Mouse (Mus musculus) T-helper 17 cell (primary cell): ENCODE data around the gene Pparg.

Experiments used
- in situ Hi-C, 2 experiments: fragments of 300-600 bp; cut with MboI, MseI; formaldehyde crosslinking; loops; 1 replicate in 1 of 2; 2 replicates in 1 of 2; pipeline ENCODE4 v1.15.1; 2025; ENCODE audit warnings: high pct_unique_total_duplicates in 2 of 2

Pparg gene

GRCm38 (mm10) chr6:115361606-115362462 lies 1.1 kb downstream of the Pparg start:
- in situ Hi-C loops, result no loop called here

GRCm38 (mm10) chr6:115366869-115367610 lies 6.3 kb downstream of the Pparg start:
- in situ Hi-C loops, result no loop called here

- in situ Hi-C loops, result no loop called here
Observed at GRCm38 (mm10) chr6:115374871-115375852, 14.4 kb downstream of the Pparg start.

- in situ Hi-C loops, result loop anchor here in 1 of 2 experiments (10.0 kb wide), 1 partner anchor 154 kb away; no protein-coding TSS in a partner anchor
Observed at GRCm38 (mm10) chr6:115380596-115380995, 19.8 kb downstream of the Pparg start.

- in situ Hi-C loops, result loop anchor here in 1 of 2 experiments (10.0 kb wide), 1 partner anchor 152 kb away; no protein-coding TSS in a partner anchor
Observed at GRCm38 (mm10) chr6:115382712-115383111, 22.0 kb downstream of the Pparg start.

- in situ Hi-C loops, result loop anchor here in 1 of 2 experiments (10.0 kb wide), 1 partner anchor 145 kb away; no protein-coding TSS in a partner anchor
Observed at GRCm38 (mm10) chr6:115389945-115390540, 29.3 kb downstream of the Pparg start.

- in situ Hi-C loops, result no loop called here
Observed at GRCm38 (mm10) chr6:115396911-115397310, 36.2 kb downstream of the Pparg start.

GRCm38 (mm10) chr6:115404354-115404753 lies 43.6 kb downstream of the Pparg start:
- in situ Hi-C loops, result loop anchor here in 1 of 2 experiments (5.0 kb wide), 1 partner anchor 52 kb away; no protein-coding TSS in a partner anchor

- in situ Hi-C loops, result no loop called here
Observed at GRCm38 (mm10) chr6:115411477-115411876, 50.7 kb downstream of the Pparg start.

GRCm38 (mm10) chr6:115418171-115418570 lies 57.4 kb downstream of the Pparg start:
- in situ Hi-C loops, result no loop called here

- in situ Hi-C loops, result no loop called here
Observed at GRCm38 (mm10) chr6:115418964-115419363, 58.2 kb downstream of the Pparg start.

- in situ Hi-C loops, result no loop called here
Observed at GRCm38 (mm10) chr6:115420963-115421362, 60.2 kb downstream of the Pparg start.

- in situ Hi-C loops, result no loop called here
Observed at GRCm38 (mm10) chr6:115421665-115422064, 60.9 kb downstream of the Pparg start.

GRCm38 (mm10) chr6:115424433-115424832 lies 63.7 kb downstream of the Pparg start:
- in situ Hi-C loops, result no loop called here

- in situ Hi-C loops, result no loop called here
Observed at GRCm38 (mm10) chr6:115432726-115433125, 72.0 kb downstream of the Pparg start.

- in situ Hi-C loops, result no loop called here
Observed at GRCm38 (mm10) chr6:115434054-115434453, 73.3 kb downstream of the Pparg start.

GRCm38 (mm10) chr6:115434816-115435215 lies 74.1 kb downstream of the Pparg start:
- in situ Hi-C loops, result no loop called here

GRCm38 (mm10) chr6:115440231-115441006 lies 79.7 kb downstream of the Pparg start:
- in situ Hi-C loops, result no loop called here

- in situ Hi-C loops, result no loop called here
Observed at GRCm38 (mm10) chr6:115452501-115452900, 91.8 kb downstream of the Pparg start.
